Mouse (Mus musculus) CH12.LX (cell line): ENCODE data around the gene Kcnma1.

Experiments used
- CTCF ChIP-seq, 2 experiments: IDR thresholded peaks in 1 of 2; conservative IDR thresholded peaks in 1 of 2; 2 replicates each; pipeline ENCODE4 v1.5.1; 2011 to 2012; ENCODE audit warnings: low read depth in 2 of 2, low read length in 2 of 2, improper control_type of control experiment in 1 of 2, inconsistent platforms in 1 of 2, mild to moderate bottlenecking in 1 of 2, moderate library complexity in 1 of 2
- EP300 ChIP-seq: IDR thresholded peaks from 2 replicates; pipeline ENCODE4 v1.6.1; 2011; ENCODE audit warnings: low read length, improper control_type of control experiment
- KAT2A ChIP-seq: IDR thresholded peaks from 2 replicates; pipeline ENCODE4 v1.6.1; 2012; ENCODE audit warnings: low read length, improper control_type of control experiment, inconsistent platforms; ENCODE audit not compliant: insufficient replicate concordance
- MAFK ChIP-seq: IDR thresholded peaks from 2 replicates; pipeline ENCODE4 v1.6.1; 2011; ENCODE audit warnings: low read length, improper control_type of control experiment; ENCODE audit not compliant: insufficient replicate concordance
- MAX ChIP-seq: IDR thresholded peaks from 2 replicates; pipeline ENCODE4 v1.6.1; 2011; ENCODE audit warnings: low read length, improper control_type of control experiment
- NELFE ChIP-seq: IDR thresholded peaks from 2 replicates; pipeline ENCODE4 v1.6.1; 2011; ENCODE audit warnings: low read depth, low read length, improper control_type of control experiment
- SIN3A ChIP-seq: IDR thresholded peaks from 2 replicates; pipeline ENCODE4 v1.6.1; 2012; ENCODE audit warnings: low read length, improper control_type of control experiment, inconsistent platforms
- USF1 ChIP-seq: IDR thresholded peaks from 2 replicates; pipeline ENCODE4 v1.6.1; 2014; ENCODE audit warnings: low read depth, mild to moderate bottlenecking, inconsistent platforms, low read length, improper control_type of control experiment
- USF2 ChIP-seq: conservative IDR thresholded peaks from 2 replicates; pipeline ENCODE4 v1.6.1; 2011; ENCODE audit warnings: low read depth, low read length, improper control_type of control experiment

- TF ChIP-seq CTCF (conservative IDR thresholded peaks at IDR 0.05 in 1 of 2, IDR thresholded peaks at IDR 0.05 in 1 of 2; ENCODE audit: low read depth in 2 of 2, low read length in 2 of 2) (no peak), EP300 (no peak), USF2 (no peak), MAFK (no peak), SIN3A (no peak), MAX (no peak), USF1 (no peak), KAT2A (no peak), NELFE (no peak)
These were observed 578.4 kb downstream of the Kcnma1 start for GRCm38 (mm10) chr14:23435861-23436260.
